Mouse (Mus musculus): ENCODE measurements around the gene Mas1. TPM values are rescaled to one million over a fixed set of nuclear protein-coding genes. Genes with fewer than 3 reads are reported as not detected.
A peak's percentile ranks its signal among the peaks of the same experiment; 100 is the strongest.

Gene Mas1
- polyA plus RNA-seq, 1 experiment from 2014 or later = 1.7 TPM

DNA sequence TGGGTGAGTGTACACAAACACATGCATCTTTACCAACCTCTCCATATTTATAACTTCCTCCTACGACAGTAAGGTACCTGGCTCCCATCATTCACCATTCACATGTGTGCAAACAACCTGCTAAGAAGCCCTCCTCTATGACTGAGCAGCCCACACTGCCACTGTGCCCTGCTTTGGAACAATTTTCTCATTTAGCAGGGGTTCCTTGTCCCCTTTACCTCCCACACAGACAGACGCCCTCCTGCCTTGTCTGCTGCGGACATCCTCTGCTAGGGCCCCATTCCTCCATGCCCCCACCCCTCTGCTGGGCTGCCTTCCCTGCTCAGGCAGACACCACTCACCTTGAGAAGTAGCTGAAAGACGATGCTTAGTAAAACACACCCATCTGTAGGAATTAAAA is 20.2 kb downstream of the Mas1 start:
- H3K4me3 ChIP-seq (ENCODE audit: low read depth, low read length) = no peak overlapping the region
- H3K36me3 ChIP-seq (ENCODE audit: control insufficient read depth, insufficient read depth, low read length) = no peaks in the 10 kb centered on the region
- no peak overlapping the region for H3K27ac ChIP-seq (ENCODE audit: low read length)
- 49% methylated on average over 4 of the region's 4 CpGs for WGBS
- no peaks in the 10 kb centered on the region for H3K9me3 ChIP-seq (ENCODE audit: control insufficient read depth, low read depth, low read length)
- H3K4me1 ChIP-seq (ENCODE audit: control insufficient read depth, insufficient read depth, low read length) = peaks cover 4% of the 10 kb centered on the region; the same call in 1 of the 2 replicates
- H3K9ac ChIP-seq (replicated peaks; ENCODE audit: low read depth, low read length) = no peak overlapping the region
- H3K27me3 ChIP-seq (ENCODE audit: control insufficient read depth, insufficient read depth, low read length) = no peaks in the 10 kb centered on the region
- ATAC-seq (ENCODE audit: insufficient number of reproducible peaks, insufficient read depth, low FRiP score, low read depth) = no peak
- H3K4me2 ChIP-seq (replicated peaks; ENCODE audit: low read depth, low read length) = no peak overlapping the region

DNA sequence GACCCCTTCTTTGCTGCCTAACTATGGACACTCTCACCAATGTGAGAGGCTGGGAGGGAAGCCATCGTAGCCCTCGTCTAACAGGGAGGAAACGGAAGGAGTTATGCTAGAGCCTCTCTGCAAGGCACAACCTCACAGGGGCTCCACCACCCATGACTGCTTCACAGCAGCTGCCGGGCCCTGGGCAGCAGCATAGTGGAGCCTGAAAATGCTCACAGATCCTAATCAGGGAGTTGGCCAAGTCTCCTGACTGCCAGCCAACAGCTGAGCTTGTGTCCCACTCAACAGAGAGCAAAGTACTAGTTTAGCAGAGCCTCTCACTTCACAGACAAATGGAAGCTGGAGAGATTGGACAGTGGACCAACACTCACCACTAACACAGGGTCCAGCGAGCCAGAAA is 21.5 kb downstream of the Mas1 start:
- no peak for ATAC-seq (ENCODE audit: insufficient number of reproducible peaks, insufficient read depth, low FRiP score, low read depth)
- H3K27ac ChIP-seq (ENCODE audit: low read length) = no peak overlapping the region
- no peak overlapping the region for H3K9ac ChIP-seq (replicated peaks; ENCODE audit: low read depth, low read length)
- no peaks in the 10 kb centered on the region for H3K27me3 ChIP-seq (ENCODE audit: control insufficient read depth, insufficient read depth, low read length)
- 63% methylated on average over 5 of the region's 5 CpGs for WGBS
- no peaks in the 10 kb centered on the region for H3K36me3 ChIP-seq (ENCODE audit: control insufficient read depth, insufficient read depth, low read length)
- H3K4me2 ChIP-seq (replicated peaks; ENCODE audit: low read depth, low read length) = no peak overlapping the region
- H3K9me3 ChIP-seq (ENCODE audit: control insufficient read depth, low read depth, low read length) = no peaks in the 10 kb centered on the region
- peaks cover 4% of the 10 kb centered on the region; the same call in 1 of the 2 replicates for H3K4me1 ChIP-seq (ENCODE audit: control insufficient read depth, insufficient read depth, low read length)
- no peak overlapping the region for H3K4me3 ChIP-seq (ENCODE audit: low read depth, low read length)

DNA sequence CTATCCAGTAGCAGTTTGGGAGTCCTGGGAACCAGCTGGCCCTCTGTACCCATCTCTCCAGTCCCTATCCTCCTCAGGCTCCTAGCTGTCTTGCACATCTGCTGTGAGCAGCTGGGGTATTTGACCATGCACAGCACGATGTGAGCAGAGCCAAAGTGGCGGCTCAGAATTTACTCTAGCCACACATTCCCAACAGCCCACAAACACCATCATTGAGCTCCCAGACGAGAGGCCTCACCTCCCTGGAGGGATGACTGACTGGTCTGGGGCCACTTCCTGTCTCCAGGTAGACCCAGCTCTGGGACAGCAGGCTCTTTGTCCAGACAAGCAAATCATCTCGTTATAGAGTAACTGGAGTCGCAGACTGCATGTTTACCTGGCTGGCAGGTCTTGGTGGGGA is 22.1 kb downstream of the Mas1 start:
- no peak overlapping the region for H3K9ac ChIP-seq (replicated peaks; ENCODE audit: low read depth, low read length)
- no peak overlapping the region; the same call in 1 of the 2 replicates for H3K27ac ChIP-seq (ENCODE audit: low read length)
- ATAC-seq (ENCODE audit: insufficient number of reproducible peaks, insufficient read depth, low FRiP score, low read depth) = peak; percentile 61; the same call in 1 of the 2 replicates
- H3K9me3 ChIP-seq (ENCODE audit: control insufficient read depth, low read depth, low read length) = no peaks in the 10 kb centered on the region
- WGBS = 26% methylated on average over 5 of the region's 5 CpGs
- H3K36me3 ChIP-seq (ENCODE audit: control insufficient read depth, insufficient read depth, low read length) = no peaks in the 10 kb centered on the region
- H3K4me3 ChIP-seq (ENCODE audit: low read depth, low read length) = no peak overlapping the region
- no peak overlapping the region for H3K4me2 ChIP-seq (replicated peaks; ENCODE audit: low read depth, low read length)
- H3K27me3 ChIP-seq (ENCODE audit: control insufficient read depth, insufficient read depth, low read length) = no peaks in the 10 kb centered on the region
- peaks cover 4% of the 10 kb centered on the region; the same call in 1 of the 2 replicates for H3K4me1 ChIP-seq (ENCODE audit: control insufficient read depth, insufficient read depth, low read length)

DNA sequence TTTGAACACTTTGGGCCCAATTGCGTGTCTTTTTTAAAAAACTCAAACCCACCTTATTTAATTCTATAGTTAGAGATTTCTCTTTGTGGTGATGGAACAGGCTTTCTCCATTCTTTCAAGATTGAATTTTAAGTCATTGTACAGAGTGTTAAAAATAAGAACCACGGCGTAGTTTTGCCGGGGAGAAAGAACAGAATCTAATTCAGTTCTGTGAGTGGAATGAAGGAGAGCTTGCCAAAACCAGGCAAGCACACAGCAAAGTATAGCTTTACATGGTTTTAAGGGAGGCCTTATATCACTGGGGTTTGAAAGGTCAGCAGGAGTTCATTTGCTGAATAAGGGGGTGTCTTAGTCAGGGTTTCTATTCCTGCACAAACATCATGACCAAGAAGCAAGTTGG is 23.4 kb downstream of the Mas1 start:
- H3K9ac ChIP-seq (replicated peaks; ENCODE audit: low read depth, low read length) = no peak overlapping the region
- no peak overlapping the region for H3K27ac ChIP-seq (ENCODE audit: low read length)
- H3K4me1 ChIP-seq (ENCODE audit: control insufficient read depth, insufficient read depth, low read length) = peaks cover 4% of the 10 kb centered on the region; the same call in 1 of the 2 replicates
- no peaks in the 10 kb centered on the region for H3K9me3 ChIP-seq (ENCODE audit: control insufficient read depth, low read depth, low read length)
- no peak for ATAC-seq (ENCODE audit: insufficient number of reproducible peaks, insufficient read depth, low FRiP score, low read depth)
- no peak overlapping the region for H3K4me3 ChIP-seq (ENCODE audit: low read depth, low read length)
- H3K36me3 ChIP-seq (ENCODE audit: control insufficient read depth, insufficient read depth, low read length) = no peaks in the 10 kb centered on the region
- 76% methylated on average over 4 of the region's 4 CpGs for WGBS
- H3K4me2 ChIP-seq (replicated peaks; ENCODE audit: low read depth, low read length) = no peak overlapping the region
- no peaks in the 10 kb centered on the region for H3K27me3 ChIP-seq (ENCODE audit: control insufficient read depth, insufficient read depth, low read length)

DNA sequence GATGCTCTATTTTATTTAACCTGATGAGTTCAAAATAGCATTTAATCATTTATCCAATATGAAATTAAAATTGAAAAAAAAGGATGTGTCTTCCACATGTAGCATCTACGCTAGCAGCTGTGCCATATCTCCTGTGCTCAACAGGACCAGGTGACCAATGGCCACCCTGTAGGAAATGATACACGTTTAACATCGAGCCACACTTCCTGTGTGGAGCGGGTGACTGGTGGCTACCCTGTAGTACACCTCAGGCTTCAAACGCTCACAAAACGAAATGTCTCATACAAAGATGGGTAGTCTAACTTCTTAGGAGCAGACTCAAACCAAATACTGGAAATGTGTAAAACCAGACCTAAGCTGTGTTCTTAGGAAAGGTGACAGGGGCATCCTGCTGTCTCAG is 24.1 kb downstream of the Mas1 start:
- H3K27me3 ChIP-seq (ENCODE audit: control insufficient read depth, insufficient read depth, low read length) = no peaks in the 10 kb centered on the region
- H3K36me3 ChIP-seq (ENCODE audit: control insufficient read depth, insufficient read depth, low read length) = no peaks in the 10 kb centered on the region
- no peak overlapping the region for H3K4me3 ChIP-seq (ENCODE audit: low read depth, low read length)
- H3K9me3 ChIP-seq (ENCODE audit: control insufficient read depth, low read depth, low read length) = no peaks in the 10 kb centered on the region
- H3K4me2 ChIP-seq (replicated peaks; ENCODE audit: low read depth, low read length) = no peak overlapping the region
- H3K9ac ChIP-seq (replicated peaks; ENCODE audit: low read depth, low read length) = no peak overlapping the region
- no peak for ATAC-seq (ENCODE audit: insufficient number of reproducible peaks, insufficient read depth, low FRiP score, low read depth)
- H3K4me1 ChIP-seq (ENCODE audit: control insufficient read depth, insufficient read depth, low read length) = peaks cover 4% of the 10 kb centered on the region; the same call in 1 of the 2 replicates
- WGBS = 70% methylated on average over 6 of the region's 6 CpGs
- peak overlapping the region; percentile 52; the same call in 1 of the 2 replicates for H3K27ac ChIP-seq (ENCODE audit: low read length)

DNA sequence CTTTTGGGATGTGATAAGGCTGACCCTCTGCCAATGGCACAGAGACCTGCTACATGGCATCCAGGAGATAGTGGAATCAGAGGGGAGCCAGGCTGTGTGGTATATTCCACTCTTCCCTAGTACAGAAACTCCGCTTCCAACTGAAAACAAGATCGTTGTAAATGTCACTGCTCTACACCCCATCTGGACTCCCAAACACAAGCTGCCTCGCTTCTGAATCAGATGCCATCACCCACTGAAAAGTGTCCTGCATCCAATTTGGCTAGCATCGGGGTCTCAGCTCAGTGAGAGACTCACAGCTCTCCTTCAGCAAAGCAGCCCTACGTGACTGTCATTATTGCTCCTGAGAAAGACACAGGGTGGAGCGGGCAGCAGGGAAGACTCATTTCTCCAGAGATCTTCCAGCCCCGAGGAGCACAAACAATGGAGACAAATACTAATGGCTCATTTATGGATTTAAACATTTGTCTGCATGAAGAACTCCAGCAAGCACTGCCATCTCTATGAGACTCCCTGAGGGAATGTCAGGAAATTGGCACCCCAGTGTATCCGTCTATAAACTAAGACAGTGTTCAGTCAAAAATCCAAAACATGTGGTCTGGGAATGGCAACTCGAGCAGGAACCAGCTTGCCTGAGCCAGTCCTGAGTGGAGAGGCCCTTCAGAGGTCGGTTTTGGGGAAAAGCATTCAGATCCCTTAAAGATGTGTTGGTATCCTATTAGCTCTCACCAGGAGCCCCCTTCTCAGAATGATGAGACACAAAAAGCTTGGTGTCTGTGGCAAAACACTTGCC is 28.3 kb downstream of the Mas1 start:
- H3K27ac ChIP-seq (ENCODE audit: low read length) = no peak overlapping the region
- WGBS = 68% methylated on average over 10 of the region's 10 CpGs
- no peaks in the 10 kb centered on the region for H3K9me3 ChIP-seq (ENCODE audit: control insufficient read depth, low read depth, low read length)
- H3K27me3 ChIP-seq (ENCODE audit: control insufficient read depth, insufficient read depth, low read length) = no peaks in the 10 kb centered on the region
- H3K36me3 ChIP-seq (ENCODE audit: control insufficient read depth, insufficient read depth, low read length) = no peaks in the 10 kb centered on the region
- no peak overlapping the region for H3K4me2 ChIP-seq (replicated peaks; ENCODE audit: low read depth, low read length)
- no peak overlapping the region for H3K9ac ChIP-seq (replicated peaks; ENCODE audit: low read depth, low read length)
- no peak overlapping the region for H3K4me3 ChIP-seq (ENCODE audit: low read depth, low read length)
- ATAC-seq (ENCODE audit: insufficient number of reproducible peaks, insufficient read depth, low FRiP score, low read depth) = no peak
- no peaks in the 10 kb centered on the region for H3K4me1 ChIP-seq (ENCODE audit: control insufficient read depth, insufficient read depth, low read length)

DNA sequence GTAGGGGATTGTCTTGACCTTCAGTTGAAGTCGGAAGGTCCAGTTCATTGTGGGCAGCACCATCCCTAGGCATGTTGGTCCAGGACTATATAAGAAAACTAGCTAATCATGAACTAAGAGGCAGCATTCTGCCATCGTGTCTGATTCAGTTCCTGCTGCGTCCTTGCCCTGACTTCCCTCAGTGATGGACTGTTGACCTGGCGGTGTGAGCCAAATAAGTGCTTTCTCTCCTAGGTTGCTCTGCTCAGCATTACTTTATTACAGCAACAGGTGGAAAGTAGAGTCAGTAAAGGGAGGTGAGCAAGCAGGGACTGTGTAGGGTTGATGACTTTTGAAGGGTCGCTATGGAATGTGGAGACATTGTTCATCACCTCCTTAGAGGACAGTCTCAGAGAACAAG is 32.2 kb downstream of the Mas1 start:
- 89% methylated on average over 5 of the region's 5 CpGs for WGBS
- no peak for ATAC-seq (ENCODE audit: insufficient number of reproducible peaks, insufficient read depth, low FRiP score, low read depth)

DNA sequence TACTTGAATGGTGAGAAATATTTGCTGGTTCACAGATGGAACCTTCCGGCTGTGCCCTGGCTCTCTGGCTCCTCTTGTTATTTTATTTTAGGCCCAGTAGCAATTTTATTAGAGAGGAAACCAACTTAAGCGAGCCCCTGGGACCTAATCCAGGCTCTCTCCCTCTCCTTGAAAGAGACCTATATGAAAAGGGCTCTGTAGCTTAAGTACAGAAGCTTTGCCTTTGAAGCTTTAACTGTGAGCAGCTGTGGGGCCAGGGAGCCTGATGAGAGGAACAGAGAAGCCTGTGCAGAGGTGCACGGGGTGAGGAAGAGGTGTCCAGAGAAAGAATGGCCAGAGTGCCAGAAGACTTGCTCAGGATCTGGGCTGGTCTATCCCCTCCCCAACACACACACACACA is 33.1 kb downstream of the Mas1 start:
- no peak overlapping the region for H3K4me3 ChIP-seq (ENCODE audit: low read depth, low read length)
- H3K9ac ChIP-seq (replicated peaks; ENCODE audit: low read depth, low read length) = no peak overlapping the region
- WGBS = 66% methylated on average over 3 of the region's 3 CpGs
- no peak for ATAC-seq (ENCODE audit: insufficient number of reproducible peaks, insufficient read depth, low FRiP score, low read depth)
- H3K4me1 ChIP-seq (ENCODE audit: control insufficient read depth, insufficient read depth, low read length) = no peaks in the 10 kb centered on the region
- no peaks in the 10 kb centered on the region for H3K9me3 ChIP-seq (ENCODE audit: control insufficient read depth, low read depth, low read length)
- no peak overlapping the region for H3K4me2 ChIP-seq (replicated peaks; ENCODE audit: low read depth, low read length)
- H3K27me3 ChIP-seq (ENCODE audit: control insufficient read depth, insufficient read depth, low read length) = no peaks in the 10 kb centered on the region
- no peaks in the 10 kb centered on the region for H3K36me3 ChIP-seq (ENCODE audit: control insufficient read depth, insufficient read depth, low read length)
- no peak overlapping the region for H3K27ac ChIP-seq (ENCODE audit: low read length)

More for the DNA sequence above, 32.2 kb downstream of the Mas1 start:
- Histone ChIP-seq H3K9ac (replicated peaks; ENCODE audit: low read depth, low read length) (no peak overlapping the region), H3K4me2 (replicated peaks; ENCODE audit: low read depth, low read length) (no peak overlapping the region), H3K27ac (ENCODE audit: low read length) (no peak overlapping the region), H3K27me3 (ENCODE audit: control insufficient read depth, insufficient read depth, low read length) (no peaks in the 10 kb centered on the region), H3K4me1 (ENCODE audit: control insufficient read depth, insufficient read depth, low read length) (no peaks in the 10 kb centered on the region), H3K36me3 (ENCODE audit: control insufficient read depth, insufficient read depth, low read length) (no peaks in the 10 kb centered on the region), H3K9me3 (ENCODE audit: control insufficient read depth, low read depth, low read length) (no peaks in the 10 kb centered on the region), H3K4me3 (ENCODE audit: low read depth, low read length) (no peak overlapping the region)

DNA sequence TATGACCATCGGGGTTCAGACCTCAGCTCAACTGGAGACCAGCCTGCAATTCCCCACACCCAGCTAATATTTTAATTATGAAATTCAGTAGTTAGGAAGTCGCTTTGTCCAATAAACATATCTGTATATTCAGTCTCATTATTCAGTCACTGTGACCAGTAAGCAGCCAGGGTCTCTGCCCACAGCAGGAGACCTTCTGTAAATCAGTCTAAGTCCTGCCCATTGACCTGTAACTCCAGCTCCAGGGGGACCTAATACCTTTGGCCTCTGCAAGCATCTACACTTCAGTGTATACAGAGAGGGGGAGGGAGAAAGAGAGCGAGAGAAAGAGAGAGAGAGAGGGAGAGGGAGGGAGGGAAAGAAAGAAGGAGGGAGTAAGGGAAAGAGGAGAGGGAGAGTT is 33.6 kb downstream of the Mas1 start:
- Histone ChIP-seq H3K4me2 (replicated peaks; ENCODE audit: low read depth, low read length) (no peak overlapping the region), H3K9me3 (ENCODE audit: control insufficient read depth, low read depth, low read length) (no peaks in the 10 kb centered on the region), H3K36me3 (ENCODE audit: control insufficient read depth, insufficient read depth, low read length) (no peaks in the 10 kb centered on the region), H3K9ac (replicated peaks; ENCODE audit: low read depth, low read length) (no peak overlapping the region), H3K4me3 (ENCODE audit: low read depth, low read length) (no peak overlapping the region), H3K27me3 (ENCODE audit: control insufficient read depth, insufficient read depth, low read length) (no peaks in the 10 kb centered on the region), H3K4me1 (ENCODE audit: control insufficient read depth, insufficient read depth, low read length) (no peaks in the 10 kb centered on the region), H3K27ac (ENCODE audit: low read length) (no peak overlapping the region)
- WGBS = 78% methylated on average over 3 of the region's 3 CpGs
- ATAC-seq (ENCODE audit: insufficient number of reproducible peaks, insufficient read depth, low FRiP score, low read depth) = no peak

Data from stomach, embryonic 14.5 days (tissue).